Mouse (Mus musculus): ENCODE data around the gene Arl8b.

DNA sequence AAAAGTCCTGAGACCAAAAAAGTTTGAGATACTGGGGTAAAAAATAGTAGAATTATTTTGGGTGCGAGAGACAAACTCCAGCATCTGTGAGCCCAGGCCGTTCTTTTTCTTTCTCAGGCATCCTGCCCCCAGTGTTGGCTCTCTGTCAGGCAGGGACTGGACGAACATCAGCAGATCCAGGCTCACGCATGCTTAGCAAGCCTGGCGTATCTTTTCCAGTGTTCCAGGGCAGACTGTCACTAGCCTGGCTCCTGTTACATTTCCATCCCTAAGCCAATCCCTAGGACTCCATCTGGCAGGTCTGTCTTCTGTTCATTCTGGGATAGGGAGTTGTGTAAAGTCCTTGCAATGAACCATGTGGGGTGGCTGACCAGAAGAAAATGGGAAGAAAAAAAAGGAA is 39.2 kb upstream of the Arl8b start:
- no peak for TF ChIP-seq CTCF (IDR thresholded peaks at IDR 0.05; ENCODE audit: low read depth)
- no peak for TF ChIP-seq EP300 (IDR thresholded peaks at IDR 0.05; ENCODE audit: low read depth)
